Mouse (Mus musculus) thymus, adult 2 months (tissue): Measurements from ENCODE around the gene Ntmt1.

Experiments
- CTCF ChIP-seq: fragments of 200-500 bp; IDR thresholded peaks from 2 replicates; pipeline ENCODE4 v1.5.1; 2012; ENCODE audit warnings: mild to moderate bottlenecking, control low read depth, low read length, moderate library complexity, borderline replicate concordance; ENCODE audit not compliant: control insufficient read depth, poor library complexity, insufficient read depth; ENCODE audit errors: extremely low read depth
- POLR2A ChIP-seq: fragments of 200-500 bp; IDR thresholded peaks from 2 replicates; pipeline ENCODE4 v1.6.1; 2012; ENCODE audit warnings: mild to moderate bottlenecking, low read length, control low read depth, moderate library complexity; ENCODE audit not compliant: control insufficient read depth, poor library complexity, insufficient read depth; ENCODE audit errors: extremely low read depth

- TF ChIP-seq CTCF (no peak), POLR2A (no peak)
Observed at GRCm38 (mm10) chr2:30808296-30808655, 650 bp downstream of the Ntmt1 start.
